27 mouse cellular contexts compared by ENCODE assay signal in the genomic region with DNA sequence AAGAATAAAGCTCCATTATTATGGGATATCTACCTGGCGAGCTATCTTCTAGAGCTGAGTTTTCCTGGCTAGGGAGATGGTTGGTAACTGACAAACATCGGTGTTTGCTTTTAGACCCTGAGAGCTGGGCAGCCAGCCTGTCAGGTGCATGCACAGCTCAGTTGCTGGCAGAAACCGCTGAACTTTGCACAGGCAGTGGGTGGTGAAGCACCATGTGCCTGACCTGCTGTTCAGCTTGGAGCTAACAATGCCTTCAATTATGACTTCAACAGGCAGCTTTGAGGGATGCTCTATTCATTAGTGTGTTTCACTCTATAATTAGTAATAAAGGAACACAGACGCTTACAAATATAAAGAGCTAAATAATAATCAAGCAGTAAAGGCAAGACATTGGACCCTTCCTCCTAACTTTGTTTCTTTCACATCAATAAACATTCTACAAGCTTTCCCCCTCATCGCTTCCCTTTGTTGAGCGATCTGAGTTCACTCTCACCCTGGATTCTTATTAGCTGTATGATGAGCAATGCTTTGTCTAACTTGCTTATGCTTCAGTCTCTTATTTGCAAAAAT. TPM values are rescaled to one million over a fixed set of nuclear protein-coding genes. Genes with fewer than 3 reads are reported as not detected.
DNase-seq lines count a peak whose midpoint lies in the region; ATAC-seq lines count a peak whose summit lies in the region.
"Had no signal": no experiment of that assay in that cellular context is flagged by ENCODE, and none has a peak within 500 bp of the region (broad histone marks: within the 10 kb centered on the region; RNA-seq: fewer than 3 reads in every experiment).

No protein-coding gene starts in this region.

- peaks cover 7% of the 10 kb centered on the region; the same call in 1 of the 2 replicates for H3K36me3 ChIP-seq in forebrain, embryonic 14.5 days (ENCODE audit: control insufficient read depth, insufficient read depth, low read length)
- no peaks in the 10 kb centered on the region for H3K36me3 ChIP-seq in forebrain, embryonic 10.5 days (replicated peaks)
- H3K36me3 ChIP-seq: embryonic facial prominence, embryonic 10.5 days; embryonic facial prominence, embryonic 15.5 days; hindbrain, embryonic 15.5 days; liver, embryonic 15.5 days; neural tube, embryonic 12.5 days had no signal

- H3K4me2 ChIP-seq in forebrain, embryonic 14.5 days (ENCODE audit: low read length): no peak overlapping the region
- H3K4me2 ChIP-seq: embryonic facial prominence, embryonic 15.5 days; forebrain, embryonic 13.5 days; hindbrain, embryonic 15.5 days; liver, embryonic 15.5 days; lung, embryonic 14.5 days; neural tube, embryonic 12.5 days had no signal

- H3K4me3 ChIP-seq in forebrain, embryonic 14.5 days (ENCODE audit: low read depth, low read length): no peak overlapping the region
- no peak overlapping the region for H3K4me3 ChIP-seq in forebrain, embryonic 10.5 days
- H3K4me3 ChIP-seq: embryonic facial prominence, embryonic 10.5 days; embryonic facial prominence, embryonic 15.5 days; forebrain, embryonic 13.5 days; hindbrain, embryonic 10.5 days; hindbrain, embryonic 15.5 days; liver, embryonic 15.5 days; midbrain, embryonic 10.5 days; neural tube, embryonic 12.5 days had no signal

- H3K9ac ChIP-seq in forebrain, embryonic 14.5 days (ENCODE audit: low read length): no peak overlapping the region
- H3K9ac ChIP-seq: embryonic facial prominence, embryonic 15.5 days; forebrain, embryonic 13.5 days; hindbrain, embryonic 15.5 days; liver, embryonic 15.5 days; lung, embryonic 14.5 days; neural tube, embryonic 12.5 days had no signal

- peaks cover 7% of the 10 kb centered on the region; the same call in 1 of the 2 replicates for H3K4me1 ChIP-seq in forebrain, embryonic 14.5 days (ENCODE audit: control insufficient read depth, insufficient read depth, low read length)
- H3K4me1 ChIP-seq in forebrain, embryonic 10.5 days: peaks cover 37% of the 10 kb centered on the region
- H3K4me1 ChIP-seq: liver, embryonic 15.5 days had no signal

- no peak overlapping the region for H3K27ac ChIP-seq in forebrain, embryonic 14.5 days (ENCODE audit: low read depth, low read length)
- no peak overlapping the region for H3K27ac ChIP-seq in forebrain, embryonic 10.5 days
- H3K27ac ChIP-seq: embryonic facial prominence, embryonic 10.5 days; embryonic facial prominence, embryonic 15.5 days; forebrain, embryonic 13.5 days; hindbrain, embryonic 10.5 days; hindbrain, embryonic 15.5 days; kidney, postnatal 0 days; liver, embryonic 15.5 days; midbrain, embryonic 10.5 days; neural tube, embryonic 12.5 days had no signal

- 36% methylated on average over 6 of the region's 6 CpGs for WGBS in forebrain, embryonic 14.5 days
- 56% methylated on average over 6 of the region's 6 CpGs for WGBS in forebrain, embryonic 10.5 days

- ATAC-seq in forebrain, embryonic 14.5 days: no peak
- ATAC-seq: CD4-positive, CD25-positive, alpha-beta regulatory T cell, adult 4 months; forebrain, embryonic 13.5 days; inflammation-experienced regulatory T-cells, adult 6 months; midbrain, embryonic 16.5 days had no signal

- H3K27me3 ChIP-seq in forebrain, embryonic 14.5 days (replicated peaks; ENCODE audit: control insufficient read depth, insufficient read depth, low read length): peaks cover 18% of the 10 kb centered on the region; the same call in 1 of the 2 replicates
- peaks cover 69% of the 10 kb centered on the region for H3K27me3 ChIP-seq in forebrain, embryonic 10.5 days (ENCODE audit: poor library complexity, severe bottlenecking)
- H3K27me3 ChIP-seq: hindbrain, embryonic 15.5 days had no signal

- DNase-seq in forebrain, embryonic 14.5 days (ENCODE audit: low spot score): peak; percentile 36
- DNase-seq in forebrain, embryonic 10.5 days (ENCODE audit: extremely low spot score, low spot score): no peak
- DNase-seq in layer of hippocampus, adult 11-12 months (ENCODE audit: low spot score): peak; percentile 22
- DNase-seq in layer of hippocampus, adult 9-10 months (ENCODE audit: low spot score): no peak
- DNase-seq in layer of hippocampus, adult 9-11 months: peak; percentile 52
- DNase-seq in thymus, postnatal 10 days (ENCODE audit: low spot score in 2 of 2): no peak
- DNase-seq in frontal cortex, postnatal 14 days (ENCODE audit: low spot score in 2 of 2): no peak
- DNase-seq: adrenal gland, postnatal 14 days; cerebellum, adult 18-20 months; heart, postnatal 14 days; kidney, adult 11 months; liver; lung, embryonic 14.5 days; thymus, adult 2 months; thymus, postnatal 4 days had no signal

- no peaks in the 10 kb centered on the region for H3K9me3 ChIP-seq in forebrain, embryonic 14.5 days (replicated peaks; ENCODE audit: control insufficient read depth, low read length)
- no peaks in the 10 kb centered on the region for H3K9me3 ChIP-seq in forebrain, embryonic 10.5 days
- H3K9me3 ChIP-seq: embryonic facial prominence, embryonic 10.5 days; embryonic facial prominence, embryonic 15.5 days; forebrain, embryonic 13.5 days; hindbrain, embryonic 10.5 days; hindbrain, embryonic 15.5 days; liver, embryonic 15.5 days; midbrain, embryonic 10.5 days; neural tube, embryonic 12.5 days had no signal

RNA-seq across cellular contexts. Expression of gene Pcdh8, which starts 5.8 kb away (rescaled TPM):
- 22.7 and 35.1 TPM in 2 replicates for polyA plus RNA-seq in forebrain, embryonic 14.5 days (2014; fragmentation: Nextera tagmentation; extraction: Ambion mirVana)
- polyA plus RNA-seq in forebrain, embryonic 10.5 days (2016; fragmentation: Nextera tagmentation; extraction: Ambion mirVana): 3.7 and 4.1 TPM in 2 replicates
- polyA plus RNA-seq: CD4-positive, CD25-positive, alpha-beta regulatory T cell, adult 4 months; inflammation-experienced regulatory T-cells, adult 6 months had no signal

Comparison
In these comparisons a context has a peak if more than half of its experiments do, and no peak if none do; other contexts are left out.
1. DNase-seq: peak in forebrain, embryonic 14.5 days (single experiment), layer of hippocampus, adult 11-12 months (single experiment) and layer of hippocampus, adult 9-11 months (single experiment); none in forebrain, embryonic 10.5 days (single experiment), layer of hippocampus, adult 9-10 months (single experiment), thymus, postnatal 10 days (0 of 2) and frontal cortex, postnatal 14 days (0 of 2).